Mouse (Mus musculus) c-Kit-positive CD71-negative TER-119-negative erythroid progenitor cells, embryonic 14.5 days (primary cell): ENCODE data around the gene Rpl9-ps6.
"Not testable (repeated sequence)": the region's sequence is repeated elsewhere in the genome, so short reads cannot be mapped to it uniquely, and the experiment has no call there.

ENCODE experiments used
- DNase-seq: peaks from one replicate; pipeline ENCODE4 v3.0.0-alpha.2; 2013; ENCODE audit warnings: low read depth

Gene Rpl9-ps6

DNA sequence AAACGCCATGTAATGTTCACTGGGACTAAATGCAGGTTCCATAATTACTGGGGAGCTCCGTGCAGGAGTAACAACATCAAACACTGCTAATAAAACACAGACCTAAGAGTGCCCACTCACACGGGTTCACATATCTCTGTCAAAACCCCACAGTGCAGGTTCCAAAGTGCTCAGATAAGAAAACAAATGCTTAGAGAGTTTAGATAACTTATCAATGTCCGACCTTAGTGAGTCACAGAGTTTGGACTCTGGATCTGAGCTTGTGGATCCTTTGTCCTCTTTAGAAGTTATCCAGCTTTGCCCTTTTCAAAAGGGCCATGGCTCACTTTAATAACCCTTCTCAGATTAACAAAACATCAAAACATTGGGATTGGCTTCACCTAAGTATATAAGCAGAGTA, 15.1 kb upstream of the Rpl9-ps6 start:
- no peak for DNase-seq

DNA sequence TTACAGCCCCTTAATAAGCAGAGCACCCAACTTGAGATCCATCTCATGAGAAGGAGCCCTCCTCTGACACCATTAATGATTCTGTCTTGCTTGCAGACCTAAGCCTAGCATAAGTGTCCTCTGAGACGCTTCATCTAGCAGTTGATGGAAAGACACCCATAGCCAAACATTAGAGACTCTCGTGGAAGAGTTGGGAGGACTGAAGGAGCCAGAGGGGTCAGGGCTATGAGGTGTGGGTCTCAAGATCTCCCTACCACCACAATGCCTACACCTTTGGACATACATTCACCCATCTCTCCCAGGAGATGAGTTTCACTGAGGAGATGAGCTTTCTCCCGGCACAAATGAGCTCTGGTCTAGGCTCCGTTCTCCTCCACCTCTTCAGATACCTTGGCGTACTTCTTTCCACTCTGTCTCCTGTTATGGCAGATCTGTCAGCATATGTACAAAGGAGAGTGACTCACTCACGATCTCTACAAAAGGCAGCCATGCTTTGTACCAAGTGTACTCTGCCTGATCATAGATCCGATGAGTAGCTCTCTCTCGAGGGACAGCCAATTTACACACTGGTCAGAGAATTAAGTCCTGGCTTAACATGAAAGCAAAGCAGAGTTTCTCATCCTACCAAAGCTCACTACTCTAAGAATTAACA, 14.5 kb upstream of the Rpl9-ps6 start:
- no peak for DNase-seq

DNA sequence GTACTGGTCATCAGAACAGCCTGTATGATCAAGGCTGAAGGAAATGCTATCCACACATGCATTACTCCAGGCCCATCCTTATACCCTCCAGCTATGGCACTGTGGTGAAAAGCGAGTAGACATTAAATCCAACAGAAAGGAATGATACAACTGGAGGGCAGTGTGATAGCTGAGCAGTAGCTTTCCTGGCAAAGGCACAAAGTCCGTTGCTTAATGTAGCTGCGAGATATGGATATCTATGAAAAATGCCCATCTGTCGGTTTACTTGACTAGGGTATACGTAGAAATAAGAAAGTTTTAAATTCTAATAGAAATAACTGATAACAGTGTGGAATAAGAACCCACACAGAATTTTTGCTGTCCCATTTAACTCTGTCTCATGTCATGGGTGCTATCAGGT, 13.9 kb upstream of the Rpl9-ps6 start:
- DNase-seq = no peak

DNA sequence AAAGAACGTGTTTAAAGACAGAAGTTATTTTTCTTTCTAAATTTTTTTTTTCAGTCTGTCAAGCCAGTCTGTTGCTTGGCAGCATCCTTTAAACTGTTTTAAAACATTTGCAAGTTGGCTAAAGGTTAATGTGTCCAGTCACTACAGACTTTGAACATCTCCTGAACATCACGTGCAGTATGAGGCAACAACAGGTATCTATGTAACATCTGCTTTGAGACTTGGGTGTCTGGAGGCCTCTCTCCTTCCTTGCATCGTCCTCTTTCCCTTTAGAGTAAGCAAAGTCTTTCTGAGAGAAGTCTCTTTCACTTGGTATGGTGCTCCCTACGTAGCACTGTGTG, 10.3 kb upstream of the Rpl9-ps6 start:
- no peak for DNase-seq

DNA sequence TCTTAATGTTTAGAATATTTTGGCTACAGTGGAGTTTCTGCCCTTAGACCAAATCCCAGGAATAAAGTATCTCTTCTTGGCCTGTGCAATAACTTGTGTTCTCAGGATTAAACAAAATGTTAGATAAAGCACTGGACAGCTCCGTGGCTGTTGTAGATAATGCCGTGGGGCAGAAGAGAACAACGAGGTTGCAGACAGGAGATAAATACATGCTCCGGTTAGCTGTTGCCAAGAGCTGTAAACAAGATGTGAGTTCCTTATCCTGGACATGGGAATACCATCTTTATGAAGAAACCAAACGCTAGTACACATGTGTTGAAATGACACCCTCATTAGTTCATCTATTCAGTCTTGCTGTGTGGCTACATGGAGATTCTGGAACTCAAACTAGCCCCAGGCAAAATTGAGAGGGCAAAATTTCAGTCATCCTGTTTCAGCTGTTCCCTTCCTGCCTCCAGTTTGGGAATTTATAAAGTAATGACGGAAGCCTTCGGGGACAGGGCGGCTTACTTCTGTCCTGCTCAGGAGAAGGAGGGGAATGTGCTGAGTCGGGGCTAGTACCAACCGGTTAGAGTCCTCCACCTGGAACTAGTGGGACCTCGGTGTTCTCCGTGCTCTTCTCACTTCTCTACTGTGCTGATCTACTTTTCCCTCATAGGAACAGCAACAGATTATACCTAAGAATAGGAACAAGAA, 9.8 kb upstream of the Rpl9-ps6 start:
- DNase-seq = no peak

DNA sequence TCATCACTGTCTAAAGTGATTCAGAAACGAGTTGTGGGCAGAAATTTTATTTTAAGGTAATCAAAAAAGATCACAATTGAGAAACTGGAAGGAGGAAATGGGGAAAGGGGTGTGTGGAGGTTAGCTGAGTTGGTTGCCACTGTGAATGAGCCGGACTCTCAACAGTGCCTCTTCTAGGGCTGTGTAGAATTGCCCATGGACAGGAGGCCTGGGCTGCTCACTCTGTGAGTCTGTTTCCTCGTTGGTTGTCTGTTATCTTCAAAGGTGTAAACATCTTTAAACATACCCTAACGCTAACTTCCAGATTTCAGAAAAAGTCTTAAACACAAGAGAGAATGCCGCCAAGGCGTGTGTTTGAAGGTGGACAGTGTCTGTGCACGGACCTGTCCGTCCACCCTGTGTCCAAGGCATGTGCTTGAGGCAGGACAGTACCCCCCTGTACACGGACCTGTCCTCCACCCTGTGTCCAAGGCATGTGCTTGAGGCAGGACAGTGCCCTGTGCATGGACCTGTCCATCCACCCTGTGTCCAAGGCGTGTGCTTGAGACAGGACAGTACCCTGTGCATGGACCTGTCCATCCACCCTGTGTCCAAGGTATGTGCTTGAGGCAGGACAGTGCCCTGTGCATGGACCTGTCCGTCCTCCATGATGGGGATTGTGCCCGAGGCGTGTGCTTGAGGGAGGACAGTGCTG, 4.3 kb upstream of the Rpl9-ps6 start:
- no peak for DNase-seq

DNA sequence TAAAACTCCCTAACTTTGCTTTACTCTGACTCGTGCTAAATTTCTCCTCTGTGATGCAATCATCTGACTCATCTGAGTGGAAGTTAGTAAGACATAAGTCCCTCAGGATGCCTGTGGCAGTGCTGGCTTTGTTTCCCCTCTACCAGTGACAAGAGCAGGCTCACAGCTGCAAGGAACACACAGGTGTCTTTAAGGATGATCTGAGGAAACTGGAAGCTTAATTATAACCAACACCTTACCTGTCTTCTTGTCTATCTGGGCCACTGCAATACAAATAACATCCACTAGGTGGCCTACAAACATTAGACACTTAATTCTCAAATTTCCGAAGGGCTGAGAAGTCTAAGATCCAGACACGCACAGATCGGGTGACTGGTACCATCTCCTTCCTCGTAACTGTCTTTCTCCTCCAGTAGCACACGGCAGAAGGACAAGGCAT, 3.7 kb upstream of the Rpl9-ps6 start:
- DNase-seq = peak; percentile 64

DNA sequence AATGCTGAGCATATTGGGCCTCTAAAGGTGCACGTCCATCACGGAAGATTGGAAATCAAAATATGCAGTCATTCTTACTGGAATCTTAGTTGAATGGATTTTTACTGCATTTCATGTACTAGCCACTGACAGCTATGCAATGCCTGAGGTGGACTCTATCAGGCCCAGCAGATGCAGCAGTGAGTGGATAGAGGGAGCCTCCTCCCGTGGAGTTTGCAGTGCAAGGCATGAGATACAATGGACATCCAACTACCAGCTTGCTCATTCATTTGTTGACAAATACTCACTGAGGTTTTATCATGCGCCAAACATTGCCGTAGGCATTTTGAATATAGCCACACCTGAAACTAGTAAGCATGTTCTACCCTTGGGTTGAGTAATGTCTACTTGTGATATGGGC, 947 bp upstream of the Rpl9-ps6 start:
- DNase-seq = no peak

DNA sequence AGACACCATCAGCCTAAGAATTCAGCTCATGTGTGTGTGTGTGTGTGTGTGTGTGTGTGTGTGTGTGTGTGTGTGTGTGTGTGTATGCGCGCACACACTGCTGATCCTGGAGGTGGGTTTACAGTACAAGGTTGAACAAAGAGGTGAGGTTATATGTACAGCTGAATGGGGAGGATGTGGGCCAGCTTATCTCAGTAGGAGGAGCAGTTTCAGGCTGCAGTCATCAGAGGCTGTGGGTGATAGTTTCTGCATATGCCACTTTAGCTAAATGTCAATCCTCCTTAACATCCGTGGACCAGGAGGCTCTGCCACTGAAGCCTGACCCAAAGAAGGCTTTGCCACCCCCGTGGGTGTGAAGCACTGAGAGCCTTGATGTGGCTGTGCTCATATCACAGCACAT, 1.1 kb downstream of the Rpl9-ps6 start:
- DNase-seq = no peak

DNA sequence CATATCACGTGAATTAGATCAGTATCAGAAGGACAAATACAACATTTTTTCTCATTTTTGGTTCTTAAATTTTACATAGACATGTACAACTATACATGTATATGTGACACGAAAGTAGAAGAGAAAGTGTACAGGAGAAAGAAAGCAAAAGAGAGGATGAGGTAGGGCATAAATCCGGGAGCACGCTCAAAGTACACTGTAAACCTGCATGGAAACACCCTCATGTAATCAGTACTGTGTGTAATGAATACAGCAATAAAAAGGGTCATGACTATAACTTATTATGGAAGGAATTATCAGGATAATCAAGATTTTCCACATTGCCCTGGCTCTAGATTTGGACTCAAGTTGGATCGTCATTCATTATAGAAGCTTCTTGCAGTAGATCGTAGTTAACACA, 3.3 kb downstream of the Rpl9-ps6 start:
- DNase-seq = no peak

DNA sequence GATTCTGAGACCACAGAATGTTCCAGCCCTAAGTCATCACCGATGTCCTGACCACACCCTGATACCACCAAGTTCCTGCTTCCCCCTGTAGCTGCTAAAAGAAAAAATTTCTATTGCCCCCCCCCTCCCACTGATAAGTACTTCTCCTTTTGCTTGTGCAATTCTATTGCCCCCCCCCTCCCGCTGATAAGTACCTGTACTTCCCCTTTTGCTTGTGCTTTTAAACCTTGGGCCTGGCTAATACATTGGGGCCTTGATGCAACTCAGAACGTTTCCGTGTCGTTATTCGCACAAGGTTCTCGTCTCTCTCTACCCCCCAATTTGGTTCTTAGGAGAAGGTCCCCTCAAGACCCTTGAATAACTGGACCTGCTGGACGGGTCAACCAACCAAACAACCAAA, 8.7 kb downstream of the Rpl9-ps6 start:
- not testable (repeated sequence) for DNase-seq

DNA sequence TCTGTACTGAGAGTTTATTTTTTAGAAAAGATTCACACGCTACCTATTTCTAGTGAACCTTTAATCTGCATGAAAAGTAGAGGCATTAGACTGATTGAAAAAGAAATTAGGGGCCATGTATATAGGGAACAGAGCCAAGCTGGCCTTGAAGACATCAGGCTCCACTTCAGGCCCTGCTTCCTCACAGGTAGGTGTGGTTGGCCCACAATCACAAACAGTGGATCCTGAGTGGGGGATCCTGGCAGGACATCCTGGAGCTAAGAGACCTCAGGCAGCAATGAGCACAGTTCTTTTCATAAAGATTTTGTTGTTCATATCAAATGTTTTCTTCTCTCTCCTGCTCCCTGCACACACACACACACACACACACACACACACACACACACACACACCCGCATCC, 9.6 kb downstream of the Rpl9-ps6 start:
- no peak for DNase-seq

DNA sequence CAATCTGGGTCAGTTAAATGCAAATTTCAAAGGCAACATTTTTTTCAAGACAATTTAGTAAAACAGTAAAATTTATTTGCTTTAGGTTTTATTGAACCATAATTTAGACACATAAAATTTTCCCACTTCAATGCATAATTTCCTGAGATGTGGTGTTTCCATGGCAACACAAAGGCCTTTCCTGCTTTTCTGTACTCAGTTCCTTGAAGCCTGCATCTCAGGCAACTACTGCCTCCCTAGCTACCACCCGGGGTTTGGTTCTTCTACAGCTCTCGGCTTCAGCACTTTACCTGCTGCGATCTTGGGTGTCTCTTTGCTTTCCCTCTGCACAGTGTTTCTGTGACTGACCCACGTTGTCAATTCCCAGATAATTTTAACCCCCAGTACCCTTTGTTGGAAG, 14.1 kb downstream of the Rpl9-ps6 start:
- no peak for DNase-seq

DNA sequence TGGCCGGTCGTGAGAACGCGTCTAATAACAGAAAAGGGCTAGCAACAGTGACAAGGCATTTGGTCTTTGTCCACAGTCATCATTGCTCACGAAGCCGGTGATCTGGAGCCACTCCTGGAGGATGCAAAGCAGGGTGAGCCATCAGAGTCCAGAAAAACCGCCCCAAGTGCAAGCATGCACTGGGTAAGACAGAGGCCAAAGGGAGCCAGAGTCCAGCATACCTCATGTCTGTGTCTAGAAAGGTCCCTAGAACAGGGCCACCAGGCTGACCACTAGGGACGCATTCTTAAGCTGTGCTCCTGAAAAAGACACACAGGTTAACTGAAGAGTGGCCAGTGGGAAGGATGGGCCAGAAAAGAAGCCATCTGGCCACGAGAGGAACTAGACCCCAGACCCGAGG, 17.4 kb downstream of the Rpl9-ps6 start:
- no peak for DNase-seq

DNA sequence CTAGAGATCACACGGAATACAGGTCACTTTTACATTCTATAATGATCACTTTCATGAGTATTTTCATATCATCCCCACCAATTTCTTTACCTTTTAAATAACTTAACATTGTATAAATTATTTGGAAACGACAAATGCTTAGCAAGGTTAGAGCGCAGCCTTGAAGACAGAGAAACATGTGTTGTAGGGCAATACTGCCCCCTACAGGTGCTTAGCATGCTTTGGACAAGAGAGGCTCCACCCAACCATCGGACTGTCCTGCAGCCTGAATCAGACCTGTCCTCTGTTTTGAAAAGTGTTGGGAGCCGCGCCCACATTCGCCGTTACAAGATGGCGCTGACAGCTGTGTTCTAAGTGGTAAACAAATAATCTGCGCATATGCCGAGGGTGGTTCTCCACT, 24.8 kb downstream of the Rpl9-ps6 start:
- DNase-seq = no peak

DNA sequence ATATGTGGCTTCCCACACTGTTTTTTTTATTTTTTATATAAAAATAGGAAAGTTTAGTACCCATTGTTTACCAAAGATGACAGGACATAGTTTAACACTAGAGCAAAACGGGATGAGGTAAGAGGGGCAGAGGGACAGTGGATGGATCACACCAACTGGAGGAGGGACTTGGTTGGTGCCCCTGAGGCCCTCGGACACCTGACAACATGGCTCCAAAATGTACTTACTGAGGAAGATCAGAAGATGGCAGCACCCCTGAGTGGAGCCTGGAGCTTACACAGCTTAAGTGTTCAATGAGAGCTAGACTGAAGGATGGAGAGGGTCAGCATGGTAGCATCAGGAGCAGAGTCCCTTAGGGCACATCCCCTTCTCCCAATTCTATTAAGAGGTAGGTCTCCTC, 27.0 kb downstream of the Rpl9-ps6 start:
- no peak for DNase-seq

DNA sequence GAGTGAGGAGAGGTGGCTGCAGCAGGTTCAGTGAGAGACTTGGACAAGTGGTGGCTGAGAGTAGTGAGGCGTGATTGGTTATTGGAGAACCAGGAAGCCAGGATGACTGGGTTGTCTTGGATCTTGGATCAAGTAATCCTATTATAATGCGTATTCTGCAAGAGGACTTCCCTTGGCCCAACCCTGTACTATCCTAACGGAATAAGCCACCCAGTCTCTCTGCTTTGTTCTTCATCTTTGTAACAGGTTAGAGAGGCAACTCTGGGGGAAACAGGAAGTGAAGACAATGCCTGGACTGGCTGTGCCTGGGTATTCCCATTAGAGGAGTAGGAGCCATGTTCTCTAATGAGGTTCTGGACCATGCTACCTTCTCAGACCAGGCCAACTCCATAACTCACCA, 40.5 kb downstream of the Rpl9-ps6 start:
- DNase-seq = no peak

DNA sequence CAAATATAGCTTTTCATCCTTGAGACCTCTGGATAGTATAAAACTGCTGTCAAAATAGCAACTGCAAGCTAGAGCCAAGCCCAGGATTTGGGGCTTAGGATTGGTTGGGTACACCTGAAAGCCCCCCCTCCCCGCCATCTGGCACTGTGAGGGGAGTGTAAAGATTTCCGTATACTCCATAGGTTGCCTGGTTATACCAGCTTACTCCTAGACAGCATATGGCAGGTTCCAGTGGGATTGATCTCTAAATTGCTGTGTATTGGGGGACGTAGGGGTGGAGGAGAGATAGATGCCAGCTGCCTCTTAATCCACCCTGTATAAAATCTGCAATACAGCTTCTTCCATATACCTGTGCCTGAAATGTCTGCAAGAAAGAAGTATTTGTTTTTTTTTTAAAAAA, 41.7 kb downstream of the Rpl9-ps6 start:
- DNase-seq = no peak

DNA sequence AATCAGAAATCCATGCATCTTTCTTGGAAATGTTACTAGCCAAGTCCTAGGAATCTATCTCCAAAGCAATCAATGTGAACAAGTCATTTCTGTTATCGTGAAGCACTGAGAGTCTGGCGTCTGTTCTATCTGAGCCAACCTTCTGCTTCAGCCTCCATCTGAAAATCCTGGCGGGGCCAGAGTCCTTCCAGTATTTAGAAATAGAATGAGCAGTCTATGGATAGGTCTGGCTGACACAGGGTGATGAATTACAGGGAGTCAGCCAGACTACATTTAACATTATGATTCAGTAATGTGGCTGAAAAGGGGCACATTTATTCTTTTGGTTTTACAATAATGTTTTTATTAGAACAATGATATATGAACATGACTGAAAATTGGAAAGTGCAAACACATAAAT, 47.3 kb downstream of the Rpl9-ps6 start:
- DNase-seq = no peak

DNA sequence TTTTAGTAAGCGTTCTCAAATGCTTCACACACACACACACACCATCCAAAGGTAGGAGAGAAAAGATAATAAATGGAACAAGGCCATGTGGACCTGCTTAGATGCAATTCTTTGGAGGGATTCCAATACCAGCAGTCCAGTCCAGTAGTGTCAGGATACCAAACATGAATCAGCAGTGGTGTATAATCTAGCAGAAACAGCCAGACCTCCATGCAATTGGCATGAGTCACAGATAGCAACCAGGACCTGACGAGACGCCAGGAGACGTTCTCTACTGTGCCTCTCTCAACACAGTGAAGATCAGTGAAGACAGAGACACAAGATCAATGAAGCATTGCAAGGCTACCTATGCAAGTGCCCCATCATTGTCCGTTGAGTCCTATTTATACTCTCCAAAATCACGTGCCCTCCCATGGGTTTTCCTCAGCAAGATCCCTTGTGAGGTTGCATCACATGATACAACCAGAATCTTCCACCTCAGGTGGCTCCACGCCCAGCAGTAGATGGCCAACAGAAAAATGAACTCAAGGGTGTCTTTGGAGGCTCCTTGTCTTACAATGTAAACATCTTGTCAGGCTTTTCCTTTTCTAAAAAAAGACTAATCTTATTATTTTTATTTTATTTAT, 49.6 kb downstream of the Rpl9-ps6 start:
- no peak for DNase-seq
